Mouse (Mus musculus) adrenal gland (tissue): ENCODE data around the gene Becn1.

Source experiments
- intact Hi-C: fragments of 180-260 bp; cut with DNase I; formaldehyde crosslinking; loops from one replicate; pipeline ENCODE4 v1.15.1; 2025

The Becn1 gene

DNA sequence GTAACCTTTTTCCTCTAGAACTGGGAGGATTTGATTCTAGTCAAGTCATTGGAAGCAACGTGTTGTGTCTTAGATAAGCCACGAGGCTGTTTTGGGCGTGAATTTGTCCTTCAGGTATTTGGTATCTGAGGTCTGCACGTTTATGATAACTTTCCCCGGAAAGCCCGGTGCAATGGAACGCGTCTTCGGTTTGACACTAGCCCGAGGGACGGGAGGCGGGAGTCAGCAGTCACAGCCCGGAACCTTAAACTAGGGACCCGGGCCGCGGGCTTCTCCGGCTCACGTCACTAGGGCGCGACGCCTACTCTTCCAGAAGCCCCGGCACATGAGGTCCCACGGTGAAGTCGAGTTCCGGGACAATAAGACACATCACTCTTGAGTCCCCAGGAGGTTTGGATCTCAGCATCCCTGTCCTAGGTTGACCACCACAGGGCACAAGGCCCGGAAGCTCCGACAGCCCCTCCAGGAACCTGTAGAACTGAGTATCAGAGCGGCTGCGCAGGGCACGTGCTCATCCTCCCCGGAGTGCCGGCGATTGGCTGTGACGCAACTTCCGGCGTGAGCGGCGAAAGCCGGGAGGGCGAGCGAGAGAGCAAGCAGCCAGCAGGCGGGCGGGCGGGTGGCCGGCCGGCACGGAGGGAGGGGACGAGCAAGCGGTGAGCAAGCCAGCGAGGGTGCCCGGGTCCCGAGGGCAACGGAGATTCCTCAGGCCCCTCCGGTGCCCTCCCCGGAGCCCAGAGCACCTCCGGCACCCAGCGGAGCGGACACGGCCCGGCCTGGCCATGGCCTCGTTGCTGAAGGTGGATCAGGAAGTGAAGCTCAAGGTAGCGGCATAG lies 13.8 kb upstream of the Becn1 start, which contains the start of gene Psme3:
Gene Psme3, plus strand, starts transcription at position 549 of the 836 bp plus-strand sequence.
- intact Hi-C loops = no loop called here

GRCm38 (mm10) chr11:101315082-101315650 lies 13.1 kb upstream of the Becn1 start:
- intact Hi-C loops = no loop called here

DNA sequence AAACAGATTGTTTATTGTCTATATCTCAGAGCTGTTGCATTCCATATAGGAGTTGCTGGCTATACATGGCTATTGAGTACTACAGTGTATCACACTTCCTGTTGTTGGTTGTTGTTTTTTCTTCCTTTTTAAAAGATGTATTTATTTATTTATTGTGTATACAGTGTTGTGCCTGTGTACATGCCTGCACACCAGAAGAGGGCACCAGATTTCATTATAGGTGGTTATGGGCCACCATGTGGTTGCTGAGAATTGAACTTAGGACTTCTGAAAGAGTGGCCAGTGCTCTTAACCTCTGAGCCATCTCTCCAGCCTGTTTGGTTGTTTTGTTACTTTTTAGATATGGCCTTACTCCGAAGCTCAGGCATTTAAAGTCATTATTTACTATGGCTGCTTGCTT lies 12.5 kb upstream of the Becn1 start:
- intact Hi-C loops = no loop called here

DNA sequence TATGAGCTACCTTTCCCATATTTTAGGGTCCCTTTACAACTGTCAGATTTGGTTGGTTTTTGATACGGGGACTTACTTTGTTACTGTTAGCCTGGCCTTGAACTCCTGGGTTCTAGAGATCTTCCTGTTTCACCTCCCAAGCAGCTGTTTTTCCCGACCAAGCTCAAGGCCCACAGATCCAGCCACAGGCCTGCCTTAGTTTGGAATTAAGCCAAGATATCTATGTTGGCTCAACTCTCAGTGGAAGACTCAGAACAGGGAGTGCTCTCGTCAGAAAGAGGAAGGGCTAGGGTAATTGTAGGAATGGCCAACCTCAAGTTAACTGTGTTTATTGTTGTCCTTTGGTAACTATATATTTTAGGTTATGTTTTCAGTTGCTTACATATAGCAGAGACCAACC lies 10.1 kb upstream of the Becn1 start:
- intact Hi-C loops = no loop called here

GRCm38 (mm10) chr11:101311083-101311482 lies 9.0 kb upstream of the Becn1 start:
- intact Hi-C loops = no loop called here

- intact Hi-C loops = no loop called here
Measured at GRCm38 (mm10) chr11:101307744-101308143, 5.7 kb upstream of the Becn1 start.

DNA sequence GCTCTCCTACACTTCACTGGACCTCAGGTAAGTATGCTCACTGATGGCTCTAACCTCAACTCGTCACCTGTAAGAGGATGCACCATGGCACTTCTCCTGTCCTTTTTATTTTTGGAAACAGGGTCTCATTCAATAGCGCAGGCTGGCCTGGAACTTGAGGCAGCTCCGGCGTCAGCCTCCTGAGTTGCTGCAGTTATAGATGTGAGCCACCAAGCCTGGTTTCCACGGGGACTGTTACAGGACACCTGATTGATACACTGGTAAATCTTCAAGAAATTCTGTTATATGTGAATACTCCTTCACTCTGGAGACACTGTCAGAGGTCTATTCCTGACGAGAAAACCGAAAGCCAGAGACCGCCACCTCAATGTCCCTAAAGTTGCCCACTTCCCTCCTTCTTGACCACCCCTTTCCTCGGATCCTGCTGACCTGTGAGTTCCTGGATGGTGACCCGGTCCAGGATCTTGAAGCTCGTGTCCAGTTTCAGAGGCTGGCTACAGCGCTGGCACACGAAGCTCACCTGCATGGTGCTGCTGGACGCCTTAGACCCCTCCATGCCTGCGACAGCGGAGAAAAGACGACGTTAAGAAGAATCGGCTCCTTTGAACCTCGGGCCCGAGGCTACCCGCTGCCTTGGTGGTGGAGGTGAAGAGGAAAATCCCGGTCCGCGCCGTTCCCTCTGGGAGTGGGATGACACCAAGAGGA lies 635 bp downstream of the Becn1 start:
- intact Hi-C loops = loop anchor here (2.0 kb wide), 1 partner anchor 89 kb away; no protein-coding TSS in a partner anchor

DNA sequence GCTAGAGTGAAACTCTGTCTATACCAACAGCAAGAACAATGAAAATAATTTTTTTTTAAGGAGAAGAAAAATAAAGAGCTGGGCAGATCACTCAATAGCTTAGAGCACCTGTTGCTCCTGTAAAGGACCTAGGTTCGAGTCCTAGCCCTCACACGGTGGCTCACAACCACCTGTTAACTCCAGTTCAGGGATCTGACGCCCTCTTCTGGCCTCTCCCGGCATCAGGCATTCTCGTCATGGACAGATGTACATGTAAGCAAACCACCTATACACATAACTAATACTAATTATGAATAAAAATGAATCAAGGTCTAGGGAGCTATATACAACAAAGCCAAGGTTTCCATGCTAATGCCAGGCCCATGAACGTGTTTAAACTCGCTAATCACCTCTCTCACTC lies 1.2 kb downstream of the Becn1 start:
- intact Hi-C loops = no loop called here

GRCm38 (mm10) chr11:101295191-101295590 lies 6.9 kb downstream of the Becn1 start:
- intact Hi-C loops = loop anchor here (5.0 kb wide), 1 partner anchor 33 kb away; the partner anchor contains the start of gene Wnk4

- intact Hi-C loops = no loop called here
Measured at GRCm38 (mm10) chr11:101291231-101291630, 10.9 kb downstream of the Becn1 start.

- intact Hi-C loops = no loop called here
Measured at GRCm38 (mm10) chr11:101287306-101287705, 14.8 kb downstream of the Becn1 start.

DNA sequence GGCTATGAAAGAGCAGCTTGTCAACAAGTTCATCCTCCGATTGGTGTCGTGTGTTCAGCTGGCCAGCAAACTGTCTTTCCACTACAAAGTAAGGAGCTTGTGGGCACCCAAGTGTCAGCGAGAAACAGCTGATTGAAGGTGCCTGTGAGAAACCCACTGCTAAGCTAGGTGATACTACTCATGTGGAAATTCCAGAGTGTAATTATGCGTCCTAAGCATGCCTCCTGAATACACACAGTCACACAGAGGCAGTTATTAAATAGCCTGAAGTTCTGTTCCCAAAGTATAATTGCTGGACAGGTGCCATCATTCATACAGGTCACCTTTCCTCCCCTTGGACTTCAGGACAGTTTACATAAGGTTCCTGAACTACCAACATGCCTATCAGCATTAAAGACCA lies 18.3 kb downstream of the Becn1 start:
- intact Hi-C loops = no loop called here

DNA sequence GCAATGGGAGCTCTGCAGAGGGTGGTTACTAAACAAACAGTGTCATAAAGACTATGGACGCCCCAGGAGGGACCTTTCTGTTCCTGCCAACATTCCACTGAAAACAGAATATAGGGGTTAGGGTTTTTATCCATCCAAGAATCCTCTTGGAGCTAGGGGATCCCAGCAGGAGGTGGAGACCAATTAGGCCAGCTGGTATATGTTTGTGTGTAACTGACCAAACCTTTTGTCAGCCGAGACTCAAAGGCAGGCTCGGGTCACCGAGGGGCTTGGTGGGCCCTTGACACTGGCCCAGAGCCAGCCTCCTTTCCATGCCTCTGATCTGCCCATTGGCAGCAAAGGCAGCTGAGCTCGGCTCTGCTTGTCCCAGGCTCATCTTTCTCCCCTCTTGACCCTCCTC lies 19.2 kb downstream of the Becn1 start:
- intact Hi-C loops = no loop called here

DNA sequence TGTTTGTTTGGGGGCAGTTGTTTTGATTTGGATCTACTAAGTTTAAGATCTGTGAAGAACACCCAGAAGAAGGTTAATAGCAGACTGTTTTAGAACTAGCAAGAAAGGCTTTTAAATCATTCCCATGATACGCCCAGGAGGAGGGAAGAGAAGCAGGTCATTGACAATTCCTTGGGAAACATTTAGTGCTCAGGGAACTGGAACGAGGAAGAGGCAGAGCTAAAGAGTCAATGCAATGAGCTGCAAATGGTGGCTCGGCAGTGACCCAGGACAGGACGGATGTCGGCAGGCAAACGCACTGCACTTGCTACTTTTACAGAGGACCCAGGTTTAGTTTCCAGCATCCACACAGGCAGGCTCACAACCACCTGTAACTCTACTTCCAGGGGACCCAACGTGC lies 21.2 kb downstream of the Becn1 start:
- intact Hi-C loops = no loop called here

DNA sequence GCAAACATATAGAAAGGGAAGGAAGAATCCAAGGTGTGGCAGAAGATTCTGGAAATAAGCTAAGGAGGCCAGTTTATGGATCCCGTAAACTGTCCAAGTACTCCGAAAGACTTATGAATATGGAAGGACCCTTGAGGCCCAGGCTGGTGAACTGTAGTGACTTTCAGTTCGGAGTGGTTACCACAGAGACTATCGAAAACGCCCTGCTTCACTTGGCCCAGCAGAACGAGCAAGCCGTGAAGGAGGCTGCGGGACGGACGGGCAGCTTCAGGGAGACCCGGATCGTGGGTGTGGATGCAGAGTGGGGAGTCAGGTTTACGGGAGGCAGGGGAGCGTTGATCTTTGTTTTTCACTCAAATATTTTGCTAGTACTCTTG lies 22.9 kb downstream of the Becn1 start:
- intact Hi-C loops = no loop called here

- intact Hi-C loops = no loop called here
Measured at GRCm38 (mm10) chr11:101278223-101279192, 23.6 kb downstream of the Becn1 start, which contains the start of the genes Cntd1 and Coa3. Gene Cntd1, plus strand, starts transcription at chr11:101279012. Gene Coa3, minus strand, starts transcription at chr11:101279114.

DNA sequence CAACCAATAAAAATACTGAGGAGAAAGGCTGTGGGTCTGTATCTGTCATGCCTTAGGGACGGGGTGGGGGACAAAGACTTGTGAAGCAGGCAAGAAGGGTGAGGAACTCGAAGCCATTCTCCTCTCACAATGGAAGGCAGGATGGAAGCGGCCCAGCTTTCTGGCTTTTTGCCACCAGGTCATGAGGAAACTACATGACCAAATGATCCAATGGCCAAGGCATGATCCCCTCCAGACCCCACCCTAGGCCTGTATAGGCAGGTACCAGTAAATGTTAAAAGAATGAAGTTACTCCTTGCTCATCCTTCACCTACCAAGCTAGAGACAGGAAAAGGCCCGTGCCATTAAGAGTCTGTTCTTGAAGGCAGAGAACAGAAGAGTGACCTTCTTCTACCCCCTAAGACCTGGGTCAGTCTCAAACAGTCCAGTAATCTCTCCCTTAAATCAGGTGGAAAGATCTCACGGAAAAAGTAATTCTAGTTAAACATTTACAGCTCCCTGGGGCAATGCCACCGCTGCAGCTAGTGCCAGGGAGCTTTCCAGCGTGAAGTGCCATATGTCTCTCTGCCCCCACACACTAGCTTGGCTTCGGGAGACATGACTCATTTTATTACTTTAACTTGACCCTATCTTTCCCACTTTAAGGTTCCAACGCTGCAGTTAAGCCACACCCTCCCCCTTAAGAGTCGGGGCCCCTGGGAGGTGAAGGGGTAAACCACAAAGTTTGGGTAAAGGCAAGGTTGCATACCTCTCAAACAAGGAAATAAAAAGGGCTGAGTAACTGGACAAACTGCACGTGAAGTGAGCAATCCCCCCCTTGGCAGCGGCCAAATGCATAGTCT lies 24.5 kb downstream of the Becn1 start:
- intact Hi-C loops = no loop called here

- intact Hi-C loops = no loop called here
Measured at GRCm38 (mm10) chr11:101276319-101277070, 25.6 kb downstream of the Becn1 start.

DNA sequence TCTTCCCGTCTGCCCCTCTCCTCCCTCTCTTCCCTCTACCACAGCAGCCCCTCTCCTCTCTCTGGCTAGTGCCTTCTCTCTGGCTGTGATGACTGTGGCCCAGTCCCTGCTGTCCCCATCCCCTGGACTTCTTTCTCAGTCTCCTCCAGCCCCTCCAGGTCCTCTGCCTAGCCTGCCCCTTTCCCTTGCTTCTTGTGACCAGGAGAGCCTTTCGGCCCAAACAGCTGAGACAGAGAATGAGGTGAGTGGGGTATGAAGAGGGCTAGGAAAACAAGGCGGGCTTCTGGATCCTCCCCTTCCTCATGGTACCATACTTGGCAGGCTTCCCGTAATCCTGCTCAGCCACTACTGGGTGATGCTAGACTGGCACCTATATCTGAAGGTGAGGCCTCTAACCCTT lies 26.8 kb downstream of the Becn1 start:
- intact Hi-C loops = no loop called here
